Mouse (Mus musculus): ENCODE data around the gene Pipox. TPM values are rescaled to one million over a fixed set of nuclear protein-coding genes. Genes with fewer than 3 reads are reported as not detected.

The Pipox gene
- polyA plus RNA-seq, 1 experiment from 2014 or later = 12.6 TPM

- ATAC-seq = peak; percentile 80
- under 1% methylated on average over 87 of the region's 94 CpGs for WGBS
- Histone ChIP-seq H3K9me3 (ENCODE audit: control insufficient read depth, low read length) (no peaks in the 10 kb centered on the region), H3K4me1 (replicated peaks; ENCODE audit: control insufficient read depth, insufficient read depth, low read length) (peaks cover 55% of the 10 kb centered on the region), H3K4me2 (ENCODE audit: low read length) (peak within 1 kb of the TSS; percentile 84), H3K9ac (replicated peaks; ENCODE audit: low read depth, low read length) (peak within 1 kb of the TSS; percentile 96), H3K27me3 (replicated peaks; ENCODE audit: control insufficient read depth, insufficient read depth, low read length) (no peaks in the 10 kb centered on the region), H3K4me3 (replicated peaks; ENCODE audit: low read length) (peak within 1 kb of the TSS; percentile 94), H3K36me3 (ENCODE audit: control insufficient read depth, insufficient read depth) (no peaks in the 10 kb centered on the region), H3K27ac (ENCODE audit: low read length) (peak within 1 kb of the TSS; percentile 95)
Observed at GRCm38 (mm10) chr11:77930751-77931540, 37.0 kb upstream of the Pipox start, which contains the start of gene Sez6. TSS of gene Sez6 (plus strand) at chr11:77930800.

- Histone ChIP-seq H3K9ac (replicated peaks; ENCODE audit: low read depth, low read length) (no peak overlapping the region), H3K4me1 (replicated peaks; ENCODE audit: control insufficient read depth, insufficient read depth, low read length) (peaks cover 42% of the 10 kb centered on the region), H3K4me3 (replicated peaks; ENCODE audit: low read length) (no peak overlapping the region), H3K9me3 (ENCODE audit: control insufficient read depth, low read length) (no peaks in the 10 kb centered on the region), H3K27me3 (replicated peaks; ENCODE audit: control insufficient read depth, insufficient read depth, low read length) (no peaks in the 10 kb centered on the region), H3K27ac (ENCODE audit: low read length) (no peak overlapping the region), H3K4me2 (ENCODE audit: low read length) (no peak overlapping the region), H3K36me3 (ENCODE audit: control insufficient read depth, insufficient read depth) (no peaks in the 10 kb centered on the region)
- ATAC-seq = no peak
- WGBS = 77% methylated on average over 5 of the region's 5 CpGs
Observed at GRCm38 (mm10) chr11:77927837-77928236, 33.9 kb upstream of the Pipox start.

- H3K4me1 ChIP-seq (replicated peaks; ENCODE audit: control insufficient read depth, insufficient read depth, low read length) = peaks cover 32% of the 10 kb centered on the region
- H3K9ac ChIP-seq (replicated peaks; ENCODE audit: low read depth, low read length) = no peak overlapping the region
- no peak overlapping the region for H3K4me3 ChIP-seq (replicated peaks; ENCODE audit: low read length)
- ATAC-seq = no peak
- H3K27ac ChIP-seq (ENCODE audit: low read length) = peak overlapping the region; percentile 78
- H3K27me3 ChIP-seq (replicated peaks; ENCODE audit: control insufficient read depth, insufficient read depth, low read length) = no peaks in the 10 kb centered on the region
- H3K9me3 ChIP-seq (ENCODE audit: control insufficient read depth, low read length) = no peaks in the 10 kb centered on the region
- 14% methylated on average over 9 of the region's 9 CpGs for WGBS
- H3K36me3 ChIP-seq (ENCODE audit: control insufficient read depth, insufficient read depth) = no peaks in the 10 kb centered on the region
- H3K4me2 ChIP-seq (ENCODE audit: low read length) = no peak overlapping the region
Observed at GRCm38 (mm10) chr11:77926666-77927065, 32.8 kb upstream of the Pipox start.

- no peak overlapping the region for H3K4me2 ChIP-seq (ENCODE audit: low read length)
- 8% methylated on average over 9 of the region's 9 CpGs for WGBS
- no peaks in the 10 kb centered on the region for H3K36me3 ChIP-seq (ENCODE audit: control insufficient read depth, insufficient read depth)
- H3K4me1 ChIP-seq (replicated peaks; ENCODE audit: control insufficient read depth, insufficient read depth, low read length) = peaks cover 32% of the 10 kb centered on the region
- H3K27me3 ChIP-seq (replicated peaks; ENCODE audit: control insufficient read depth, insufficient read depth, low read length) = no peaks in the 10 kb centered on the region
- H3K9me3 ChIP-seq (ENCODE audit: control insufficient read depth, low read length) = no peaks in the 10 kb centered on the region
- no peak overlapping the region for H3K9ac ChIP-seq (replicated peaks; ENCODE audit: low read depth, low read length)
- peak; percentile 79 for ATAC-seq
- no peak overlapping the region for H3K4me3 ChIP-seq (replicated peaks; ENCODE audit: low read length)
- H3K27ac ChIP-seq (ENCODE audit: low read length) = peak overlapping the region; percentile 78
Observed at GRCm38 (mm10) chr11:77925836-77926657, 32.2 kb upstream of the Pipox start.

- H3K4me2 ChIP-seq (ENCODE audit: low read length) = no peak overlapping the region
- H3K36me3 ChIP-seq (ENCODE audit: control insufficient read depth, insufficient read depth) = no peaks in the 10 kb centered on the region
- H3K27me3 ChIP-seq (replicated peaks; ENCODE audit: control insufficient read depth, insufficient read depth, low read length) = no peaks in the 10 kb centered on the region
- no peaks in the 10 kb centered on the region for H3K9me3 ChIP-seq (ENCODE audit: control insufficient read depth, low read length)
- 61% methylated on average over 4 of the region's 4 CpGs for WGBS
- H3K4me3 ChIP-seq (replicated peaks; ENCODE audit: low read length) = no peak overlapping the region
- no peak overlapping the region for H3K27ac ChIP-seq (ENCODE audit: low read length)
- no peak overlapping the region for H3K9ac ChIP-seq (replicated peaks; ENCODE audit: low read depth, low read length)
- no peak for ATAC-seq
- peaks cover 25% of the 10 kb centered on the region for H3K4me1 ChIP-seq (replicated peaks; ENCODE audit: control insufficient read depth, insufficient read depth, low read length)
Observed at GRCm38 (mm10) chr11:77923285-77923684, 29.4 kb upstream of the Pipox start.

- Histone ChIP-seq H3K4me2 (ENCODE audit: low read length) (no peak overlapping the region), H3K9me3 (ENCODE audit: control insufficient read depth, low read length) (no peaks in the 10 kb centered on the region), H3K4me1 (replicated peaks; ENCODE audit: control insufficient read depth, insufficient read depth, low read length) (peaks cover 11% of the 10 kb centered on the region), H3K4me3 (replicated peaks; ENCODE audit: low read length) (no peak overlapping the region), H3K27ac (ENCODE audit: low read length) (no peak overlapping the region), H3K36me3 (ENCODE audit: control insufficient read depth, insufficient read depth) (no peaks in the 10 kb centered on the region), H3K9ac (replicated peaks; ENCODE audit: low read depth, low read length) (no peak overlapping the region), H3K27me3 (replicated peaks; ENCODE audit: control insufficient read depth, insufficient read depth, low read length) (no peaks in the 10 kb centered on the region)
- 47% methylated on average over 10 of the region's 10 CpGs for WGBS
- ATAC-seq = no peak
Observed at GRCm38 (mm10) chr11:77917166-77917565, 23.3 kb upstream of the Pipox start.

- Histone ChIP-seq H3K4me1 (replicated peaks; ENCODE audit: control insufficient read depth, insufficient read depth, low read length) (peaks cover 11% of the 10 kb centered on the region), H3K9ac (replicated peaks; ENCODE audit: low read depth, low read length) (no peak overlapping the region), H3K27me3 (replicated peaks; ENCODE audit: control insufficient read depth, insufficient read depth, low read length) (no peaks in the 10 kb centered on the region), H3K4me3 (replicated peaks; ENCODE audit: low read length) (no peak overlapping the region), H3K4me2 (ENCODE audit: low read length) (no peak overlapping the region), H3K9me3 (ENCODE audit: control insufficient read depth, low read length) (no peaks in the 10 kb centered on the region), H3K36me3 (ENCODE audit: control insufficient read depth, insufficient read depth) (no peaks in the 10 kb centered on the region), H3K27ac (ENCODE audit: low read length) (no peak overlapping the region)
- no peak for ATAC-seq
- WGBS = 84% methylated on average over 4 of the region's 4 CpGs
Observed at GRCm38 (mm10) chr11:77916741-77917140, 22.8 kb upstream of the Pipox start.

- Histone ChIP-seq H3K4me3 (replicated peaks; ENCODE audit: low read length) (no peak overlapping the region; the same call in 1 of the 2 replicates), H3K4me1 (replicated peaks; ENCODE audit: control insufficient read depth, insufficient read depth, low read length) (peaks cover 12% of the 10 kb centered on the region), H3K9me3 (ENCODE audit: control insufficient read depth, low read length) (no peaks in the 10 kb centered on the region), H3K9ac (replicated peaks; ENCODE audit: low read depth, low read length) (peak overlapping the region; percentile 30), H3K27me3 (replicated peaks; ENCODE audit: control insufficient read depth, insufficient read depth, low read length) (no peaks in the 10 kb centered on the region), H3K36me3 (ENCODE audit: control insufficient read depth, insufficient read depth) (no peaks in the 10 kb centered on the region), H3K4me2 (ENCODE audit: low read length) (peak overlapping the region; percentile 35), H3K27ac (ENCODE audit: low read length) (no peak overlapping the region)
- peak; percentile 26; the same call in 1 of the 2 replicates for ATAC-seq
- WGBS = 5% methylated on average over 32 of the region's 32 CpGs
Observed at GRCm38 (mm10) chr11:77914598-77915260, 20.8 kb upstream of the Pipox start.

GRCm38 (mm10) chr11:77913505-77913904 lies 19.6 kb upstream of the Pipox start:
- H3K4me2 ChIP-seq (ENCODE audit: low read length) = no peak overlapping the region
- ATAC-seq = no peak
- H3K9ac ChIP-seq (replicated peaks; ENCODE audit: low read depth, low read length) = no peak overlapping the region
- no peak overlapping the region for H3K4me3 ChIP-seq (replicated peaks; ENCODE audit: low read length)
- H3K27me3 ChIP-seq (replicated peaks; ENCODE audit: control insufficient read depth, insufficient read depth, low read length) = no peaks in the 10 kb centered on the region
- no peaks in the 10 kb centered on the region for H3K36me3 ChIP-seq (ENCODE audit: control insufficient read depth, insufficient read depth)
- WGBS = 85% methylated on average over 6 of the region's 6 CpGs
- H3K9me3 ChIP-seq (ENCODE audit: control insufficient read depth, low read length) = no peaks in the 10 kb centered on the region
- no peak overlapping the region for H3K27ac ChIP-seq (ENCODE audit: low read length)
- peaks cover 19% of the 10 kb centered on the region for H3K4me1 ChIP-seq (replicated peaks; ENCODE audit: control insufficient read depth, insufficient read depth, low read length)
